Mouse (Mus musculus) left cerebral cortex, adult 8-10 months (tissue): ENCODE results near the gene Gm9803. TPM values are rescaled to one million over a fixed set of nuclear protein-coding genes. Genes with fewer than 3 reads are reported as not detected.

ENCODE experiments used
- total RNA-seq, 4 experiments: library from RNA; stranded (reverse); gene quantifications; 2 replicates each; pipeline ENCODE4 v1.2.4; 2022

Gm9803 gene
- total RNA-seq, 4 experiments from 2014 or later: 3.7 to 5.8 (median 4.0) TPM; not detected in 1

Other genes with a start within 250 kb of the Gm9803 start
- 1 to 10 TPM; 4.6 to 6.6 (median 4.7) TPM for gene Bend3, start 45.3 kb upstream of the Gm9803 start, total RNA-seq
- 10 to 100 TPM; 32.0 to 42.3 (median 37.3) TPM for gene 1700021F05Rik, start 16.9 kb downstream of the Gm9803 start, total RNA-seq
- gene Cd24a, start 54.2 kb downstream of the Gm9803 start, total RNA-seq: 1 to 10 TPM; 6.3 to 9.3 (median 8.0) TPM